Mouse (Mus musculus) layer of hippocampus, postnatal 14 days (tissue): ENCODE results near the gene Clec1b. TPM values are rescaled to one million over a fixed set of nuclear protein-coding genes. Genes with fewer than 3 reads are reported as not detected.

Experiments used
- DNase-seq, 2 experiments: peaks; one replicate each; pipeline ENCODE4 v3.0.0; 2021 to 2022; ENCODE audit warnings: low spot score in 2 of 2, mixed read lengths in 1 of 2
- long read RNA-seq, 2 experiments: library from polyadenylated mRNA; stranded (forward); transcript quantifications; one replicate each; pipeline ENCODE4 v2.0.0; 2021
- total RNA-seq, 2 experiments: library from RNA; stranded (reverse); gene quantifications; 2 replicates each; pipeline ENCODE4 v1.2.3; 2021

Gene Clec1b
- total RNA-seq: under 1 TPM in 1 of 2 experiments, not detected in 1; 0.23 TPM
- long read RNA-seq, experiment 1: 0 reads
- long read RNA-seq, experiment 2: 0 reads

- no peak for DNase-seq
Measured at GRCm38 (mm10) chr6:129396997-129397396, at the start of gene Clec1b. Gene Clec1b (plus strand): TSS chr6:129397297.

GRCm38 (mm10) chr6:129349524-129350352, 47.4 kb upstream of the Clec1b start:
- DNase-seq: no peak

- DNase-seq: no peak
Measured at GRCm38 (mm10) chr6:129351091-129351490, 46.0 kb upstream of the Clec1b start.

GRCm38 (mm10) chr6:129355774-129356173, 41.3 kb upstream of the Clec1b start:
- DNase-seq: no peak

- DNase-seq: no peak
Measured at GRCm38 (mm10) chr6:129356430-129356829, 40.7 kb upstream of the Clec1b start.

GRCm38 (mm10) chr6:129359515-129359914, 37.6 kb upstream of the Clec1b start:
- DNase-seq: no peak

DNA sequence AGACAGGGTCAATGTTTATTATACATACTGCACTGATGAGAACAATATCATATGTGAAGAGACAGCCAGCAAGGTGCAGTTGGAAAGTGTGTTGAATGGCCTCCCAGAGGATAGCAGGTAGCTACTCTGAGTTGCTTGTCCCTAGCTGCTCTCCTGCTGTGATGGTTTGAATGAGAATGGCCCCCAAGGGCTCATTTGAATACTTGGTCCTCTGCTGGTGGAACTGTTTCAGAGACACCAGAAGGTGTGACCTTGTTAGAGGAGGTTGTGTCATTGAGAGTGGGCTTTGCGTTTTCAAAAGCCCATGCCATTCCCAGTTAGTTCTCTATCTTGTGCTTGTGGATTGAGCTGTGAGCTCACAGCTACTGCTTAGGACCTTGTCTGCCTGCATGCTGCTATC, 33.2 kb upstream of the Clec1b start:
- no peak for DNase-seq

GRCm38 (mm10) chr6:129365959-129366359, 31.1 kb upstream of the Clec1b start:
- DNase-seq: peak; percentile 8 to 67

- no peak for DNase-seq
Measured at GRCm38 (mm10) chr6:129369374-129370132, 27.5 kb upstream of the Clec1b start.

DNA sequence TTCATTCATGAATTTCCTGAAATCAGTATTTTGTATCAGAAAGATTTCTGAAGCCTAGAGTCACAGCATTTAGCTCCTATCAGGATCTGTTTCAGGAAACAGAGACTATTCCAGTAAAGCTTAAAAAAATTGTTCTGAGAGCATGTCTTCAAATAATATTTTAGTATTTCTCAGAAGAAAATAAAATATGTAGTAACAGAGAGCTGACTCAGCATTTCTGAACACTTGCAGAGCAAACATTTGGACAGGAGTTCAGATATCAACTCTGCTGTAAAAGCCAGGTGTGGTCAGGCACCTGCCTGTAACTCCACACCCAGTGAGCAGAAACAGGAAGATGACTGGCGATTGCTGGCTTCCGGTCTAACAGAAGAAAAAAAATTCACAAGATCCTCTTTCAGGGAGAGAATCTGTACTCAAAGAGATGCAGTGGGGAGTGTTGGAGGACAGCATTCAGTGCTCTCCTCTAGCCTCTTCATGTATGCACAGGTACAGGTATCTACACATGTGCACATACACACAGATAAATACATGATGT, 22.1 kb upstream of the Clec1b start:
- no peak for DNase-seq

DNA sequence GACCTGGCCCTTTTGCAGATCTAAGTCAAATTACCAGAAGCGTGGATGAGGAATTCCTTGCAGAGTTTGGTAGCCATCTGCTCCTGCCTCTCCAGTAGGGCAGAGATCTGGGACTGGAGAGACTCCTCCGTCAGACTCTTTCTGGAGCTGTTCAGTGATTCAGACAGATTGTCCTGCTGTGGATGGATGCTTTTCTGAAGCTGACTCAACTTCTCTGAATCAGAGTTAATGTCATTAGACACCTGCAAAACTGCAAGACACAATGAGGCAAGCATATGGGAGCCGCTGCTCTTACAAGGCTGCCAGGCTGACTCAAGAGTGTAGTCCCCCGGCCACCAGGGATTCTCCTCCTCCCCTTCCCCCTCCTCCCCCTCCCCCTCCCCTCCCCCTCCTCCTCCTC, 16.6 kb upstream of the Clec1b start:
- no peak for DNase-seq

DNA sequence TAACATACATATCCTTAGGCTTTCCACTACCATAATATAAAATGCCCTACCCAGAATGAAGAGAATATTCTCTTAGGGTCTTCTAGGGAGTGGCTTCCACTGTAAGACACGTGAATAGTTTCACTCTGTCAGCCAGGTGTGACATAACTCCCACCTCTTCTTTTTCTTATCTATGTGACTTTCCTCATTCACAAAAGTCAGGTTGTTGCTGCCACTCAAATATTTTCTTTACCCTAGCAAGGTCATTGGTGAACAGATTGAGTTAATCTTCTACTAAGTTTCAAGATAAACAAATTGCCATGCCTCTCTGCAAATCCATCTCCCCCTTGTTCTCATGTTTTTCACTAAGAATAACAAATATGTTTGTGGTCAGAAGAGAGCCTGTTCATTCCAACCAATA, 15.4 kb upstream of the Clec1b start:
- no peak for DNase-seq

GRCm38 (mm10) chr6:129383466-129383865, 13.6 kb upstream of the Clec1b start:
- no peak for DNase-seq

GRCm38 (mm10) chr6:129385000-129385399, 12.1 kb upstream of the Clec1b start:
- DNase-seq: no peak

DNA sequence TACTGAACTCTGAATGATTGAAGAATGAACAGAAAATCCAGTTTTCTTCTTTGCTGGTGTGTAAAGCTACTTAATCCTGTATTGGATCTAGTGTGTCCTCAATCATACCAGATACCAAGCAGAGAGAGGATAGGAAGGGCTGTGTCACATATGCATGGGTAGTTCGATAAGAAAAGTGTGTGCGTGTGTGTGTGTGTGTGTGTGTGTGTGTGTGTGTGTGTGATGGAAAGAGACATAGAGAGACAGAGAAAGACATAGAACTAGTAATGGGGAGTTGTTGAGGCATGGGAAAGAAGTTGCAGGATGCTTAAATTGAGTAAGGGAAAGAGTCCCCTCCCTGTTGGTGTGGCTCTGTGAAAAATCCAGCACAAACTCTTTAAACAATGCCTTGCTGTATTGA, 11.3 kb upstream of the Clec1b start, which contains the start of gene Clec12b:
Gene Clec12b (minus strand): TSS at position 101 of the 400 bp plus-strand sequence.
- no peak for DNase-seq

- DNase-seq: peak in 1 of 2 experiments; percentile 37
Measured at GRCm38 (mm10) chr6:129393087-129393720, 3.9 kb upstream of the Clec1b start.

DNA sequence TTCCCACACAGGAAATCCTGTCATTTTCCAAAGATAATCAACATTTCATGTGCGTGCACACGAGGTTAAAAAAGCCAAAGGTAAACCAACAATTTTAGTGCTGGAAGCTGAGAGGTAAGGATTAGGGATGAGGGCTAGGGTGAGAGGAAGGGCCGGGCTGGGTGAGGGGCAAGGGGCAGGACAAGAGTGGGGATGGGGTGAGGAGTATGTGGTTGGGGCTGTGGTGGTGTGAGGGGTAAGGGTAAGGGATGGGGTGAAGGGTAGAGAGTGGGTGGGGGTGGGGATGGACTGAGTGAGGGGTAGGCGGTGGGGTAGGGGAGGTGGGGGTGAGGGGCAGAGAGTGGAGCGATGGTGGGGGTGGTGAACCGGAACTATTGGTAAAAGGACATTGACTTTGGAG, 3.4 kb upstream of the Clec1b start:
- no peak for DNase-seq

DNA sequence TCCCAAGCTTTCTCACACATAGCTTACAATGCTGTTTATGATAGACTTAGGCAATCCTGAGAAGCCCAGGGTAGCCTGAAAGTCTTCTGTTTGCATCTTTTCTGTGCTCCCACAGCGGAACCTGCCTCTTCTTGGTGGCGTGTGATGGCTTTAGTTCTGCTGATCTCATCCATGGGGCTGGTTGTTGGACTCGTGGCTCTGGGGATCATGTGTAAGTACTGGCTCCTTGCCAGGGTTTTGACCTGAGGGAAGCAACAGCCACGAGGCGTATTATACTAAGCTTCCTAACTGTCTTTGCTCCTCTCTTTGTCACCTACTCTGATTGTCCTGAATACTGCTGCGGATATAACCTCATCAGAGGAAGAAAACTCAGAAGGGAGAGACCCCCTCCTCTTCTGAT, 2.8 kb downstream of the Clec1b start:
- no peak for DNase-seq

DNA sequence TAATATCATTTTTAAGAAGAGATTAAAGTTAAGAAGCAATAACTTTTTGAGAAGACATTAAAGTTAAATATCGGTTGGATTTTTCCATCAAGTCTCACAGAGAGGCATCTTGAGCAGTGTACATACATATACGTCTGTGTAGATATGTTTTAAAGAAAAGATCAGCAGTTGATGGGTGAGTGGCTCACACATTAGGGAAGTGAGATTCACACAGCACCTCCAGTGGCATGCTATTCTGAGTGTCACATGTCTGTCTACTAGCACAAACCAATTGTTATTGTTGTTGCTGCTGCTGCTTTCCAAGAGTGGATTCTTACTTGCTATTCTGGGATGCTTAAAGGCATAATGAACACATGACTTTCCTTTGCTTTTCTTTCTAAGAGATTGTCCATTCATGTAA, 5.3 kb downstream of the Clec1b start:
- DNase-seq: no peak

- DNase-seq: no peak
Measured at GRCm38 (mm10) chr6:129403391-129403790, 6.3 kb downstream of the Clec1b start.

GRCm38 (mm10) chr6:129405999-129406398, 8.9 kb downstream of the Clec1b start:
- no peak for DNase-seq
